Mouse (Mus musculus): Measurements from ENCODE around the gene 1700034I23Rik. TPM values are rescaled to one million over a fixed set of nuclear protein-coding genes. Genes with fewer than 3 reads are reported as not detected.
"Not testable (repeated sequence)": the region's sequence is repeated elsewhere in the genome, so short reads cannot be mapped to it uniquely, and the experiment has no call there.

1700034I23Rik gene
- 120 and 145 TPM in 2 replicates for polyA plus RNA-seq (2012; rRNA removed)

DNA sequence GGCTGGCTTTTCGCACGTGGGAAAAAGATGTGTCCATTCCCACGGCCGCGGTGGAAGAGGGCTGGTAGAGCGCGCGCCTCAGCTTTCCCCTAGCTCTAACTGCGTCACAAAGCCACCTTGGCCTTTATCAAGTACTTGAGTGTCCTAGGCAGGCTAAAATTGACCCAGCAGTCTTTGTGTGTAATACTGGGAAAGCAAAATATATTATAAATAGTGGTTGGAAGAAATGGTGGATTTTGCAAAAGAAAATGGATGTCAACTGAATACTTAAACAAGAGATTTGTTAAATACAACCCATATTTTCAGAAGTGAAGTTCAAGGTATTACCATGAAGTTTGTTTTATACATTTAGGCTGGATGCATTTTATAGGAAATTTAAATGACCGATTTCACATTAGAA, at the start of gene 1700034I23Rik:
Gene 1700034I23Rik (minus strand): TSS at position 101 of the 400 bp plus-strand sequence.
- H3K27ac ChIP-seq (ENCODE audit: control insufficient read depth, insufficient read depth, low read depth, low read length); H3K27me3 ChIP-seq (ENCODE audit: control insufficient read depth, insufficient read depth, low read length); H3K4me1 ChIP-seq (ENCODE audit: control insufficient read depth, insufficient read depth, low read length); H3K36me3 ChIP-seq (ENCODE audit: control insufficient read depth, insufficient read depth, low read length): not testable (repeated sequence)
- peak within 1 kb of the TSS; percentile 40; the same call in 1 of the 2 replicates for H3K4me3 ChIP-seq (ENCODE audit: control insufficient read depth, low read depth, low read length)

DNA sequence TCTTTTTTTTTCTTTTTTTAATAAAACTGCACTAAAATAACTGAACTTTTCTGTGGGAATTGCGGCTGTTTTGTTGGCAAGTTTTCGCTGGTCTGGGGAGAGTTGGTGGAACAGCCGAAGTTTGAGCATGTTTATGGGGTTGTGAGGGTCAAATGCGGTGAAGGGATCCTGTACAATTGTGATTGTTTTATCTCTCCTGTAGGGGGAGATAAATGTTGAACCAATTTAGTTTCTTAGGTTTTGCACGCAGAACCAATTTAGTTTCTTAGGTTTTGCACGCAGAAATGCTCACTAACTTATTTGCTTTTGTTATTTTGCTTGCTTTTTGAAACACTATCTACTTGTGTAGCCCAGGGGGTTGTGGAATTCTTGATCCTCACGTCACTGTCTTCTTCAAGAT, 49.0 kb upstream of the 1700034I23Rik start:
- Histone ChIP-seq H3K36me3 (ENCODE audit: control insufficient read depth, insufficient read depth, low read length) (no peaks in the 10 kb centered on the region; the same call in 1 of the 2 replicates), H3K27me3 (ENCODE audit: control insufficient read depth, insufficient read depth, low read length) (no peaks in the 10 kb centered on the region)

DNA sequence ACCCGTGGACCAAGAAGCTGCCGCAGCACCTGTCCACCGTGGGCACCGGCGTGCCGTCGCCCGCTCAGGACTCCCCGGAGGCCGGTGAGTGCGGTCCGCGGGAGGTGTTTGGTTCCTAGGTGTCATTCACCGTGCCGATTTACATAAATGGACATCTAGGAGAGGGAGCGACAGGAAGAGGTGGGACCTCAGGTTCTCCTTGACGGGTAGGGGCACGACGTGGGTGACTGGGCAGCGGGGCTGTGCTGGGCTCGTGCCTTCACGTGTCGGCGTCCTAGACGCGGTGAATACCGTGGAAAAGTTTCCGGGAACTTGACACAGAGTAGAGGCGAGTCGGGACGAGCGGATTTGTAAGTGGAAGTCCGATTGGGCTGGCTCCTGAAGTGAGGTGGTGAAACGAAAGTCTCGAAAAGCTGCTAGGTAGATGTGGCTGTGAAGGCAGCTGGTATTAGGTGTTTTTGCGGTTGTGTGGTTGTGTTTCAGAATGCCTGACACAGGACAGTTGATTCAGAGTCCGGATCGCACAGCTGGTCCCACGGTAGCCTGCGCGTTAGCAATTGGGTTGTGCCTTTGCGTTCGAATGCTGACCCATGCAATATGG, 48.4 kb upstream of the 1700034I23Rik start:
- Histone ChIP-seq H3K36me3 (ENCODE audit: control insufficient read depth, insufficient read depth, low read length) (no peaks in the 10 kb centered on the region; the same call in 1 of the 2 replicates), H3K27me3 (ENCODE audit: control insufficient read depth, insufficient read depth, low read length) (no peaks in the 10 kb centered on the region), H3K27ac (ENCODE audit: control insufficient read depth, insufficient read depth, low read depth, low read length) (peak overlapping the region; percentile 98), H3K4me3 (ENCODE audit: control insufficient read depth, low read depth, low read length) (peak overlapping the region; percentile 98), H3K4me1 (ENCODE audit: control insufficient read depth, insufficient read depth, low read length) (peaks cover 6% of the 10 kb centered on the region)
- TF ChIP-seq POLR2A (IDR thresholded peaks at IDR 0.05; ENCODE audit: control insufficient read depth, low read depth, low read length) (0 out of 2 replicates have a peak, but pooled peaks have one; percentile 28), CTCF (IDR thresholded peaks at IDR 0.05; ENCODE audit: control insufficient read depth, insufficient read depth, insufficient replicate concordance, low read depth, low read length) (no peak)

More for the DNA sequence above, 49.0 kb upstream of the 1700034I23Rik start:
- peaks cover 6% of the 10 kb centered on the region for H3K4me1 ChIP-seq (ENCODE audit: control insufficient read depth, insufficient read depth, low read length)
- TF ChIP-seq CTCF (IDR thresholded peaks at IDR 0.05; ENCODE audit: control insufficient read depth, insufficient read depth, insufficient replicate concordance, low read depth, low read length) (no peak), POLR2A (IDR thresholded peaks at IDR 0.05; ENCODE audit: control insufficient read depth, low read depth, low read length) (no peak)
- H3K27ac ChIP-seq (ENCODE audit: control insufficient read depth, insufficient read depth, low read depth, low read length), result no peak overlapping the region
- H3K4me3 ChIP-seq (ENCODE audit: control insufficient read depth, low read depth, low read length), result peak overlapping the region; percentile 98

DNA sequence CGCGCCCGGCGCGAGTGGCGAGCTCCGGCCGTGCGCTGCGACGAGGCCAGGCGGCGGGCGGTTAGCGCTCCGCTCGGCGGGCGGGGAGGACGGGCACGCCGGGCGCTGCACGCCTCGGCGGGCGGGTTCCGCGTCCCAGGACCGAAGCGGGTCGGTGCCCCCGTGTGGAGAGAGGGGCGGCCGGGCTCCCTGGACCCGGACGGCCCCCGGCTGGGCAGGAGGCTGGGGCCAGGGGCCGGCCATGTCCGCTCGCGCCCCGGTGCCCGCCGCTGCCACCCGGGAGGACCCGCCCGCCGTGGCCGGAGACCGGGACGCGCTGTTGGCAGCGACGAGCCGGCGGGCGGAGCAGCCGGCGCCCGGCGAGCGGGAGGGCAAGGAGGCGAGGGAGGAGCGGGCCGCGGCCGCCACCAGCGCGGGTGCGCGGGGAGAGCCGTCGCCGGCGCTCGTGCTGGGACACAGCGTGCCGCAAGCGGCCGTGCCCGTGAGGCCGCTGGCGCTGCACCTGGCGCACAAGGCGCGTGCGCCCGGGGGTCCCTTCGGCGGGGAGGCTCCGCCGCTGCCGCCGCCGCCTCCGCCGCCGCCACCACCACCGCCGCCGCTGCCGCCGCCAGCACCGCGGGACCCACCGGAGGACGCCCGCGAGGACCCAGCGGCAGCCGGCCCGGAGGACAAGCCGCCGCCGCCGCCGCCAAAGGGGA, 47.7 kb upstream of the 1700034I23Rik start:
- no peak; the same call in 1 of the 2 replicates for TF ChIP-seq POLR2A (IDR thresholded peaks at IDR 0.05; ENCODE audit: control insufficient read depth, low read depth, low read length)
- no peak for TF ChIP-seq CTCF (IDR thresholded peaks at IDR 0.05; ENCODE audit: control insufficient read depth, insufficient read depth, insufficient replicate concordance, low read depth, low read length)
- peak overlapping the region; percentile 98 for H3K27ac ChIP-seq (ENCODE audit: control insufficient read depth, insufficient read depth, low read depth, low read length)
- H3K4me1 ChIP-seq (ENCODE audit: control insufficient read depth, insufficient read depth, low read length), result peaks cover 6% of the 10 kb centered on the region
- no peaks in the 10 kb centered on the region; the same call in 1 of the 2 replicates for H3K36me3 ChIP-seq (ENCODE audit: control insufficient read depth, insufficient read depth, low read length)
- H3K4me3 ChIP-seq (ENCODE audit: control insufficient read depth, low read depth, low read length), result peak overlapping the region; percentile 98
- H3K27me3 ChIP-seq (ENCODE audit: control insufficient read depth, insufficient read depth, low read length), result no peaks in the 10 kb centered on the region

DNA sequence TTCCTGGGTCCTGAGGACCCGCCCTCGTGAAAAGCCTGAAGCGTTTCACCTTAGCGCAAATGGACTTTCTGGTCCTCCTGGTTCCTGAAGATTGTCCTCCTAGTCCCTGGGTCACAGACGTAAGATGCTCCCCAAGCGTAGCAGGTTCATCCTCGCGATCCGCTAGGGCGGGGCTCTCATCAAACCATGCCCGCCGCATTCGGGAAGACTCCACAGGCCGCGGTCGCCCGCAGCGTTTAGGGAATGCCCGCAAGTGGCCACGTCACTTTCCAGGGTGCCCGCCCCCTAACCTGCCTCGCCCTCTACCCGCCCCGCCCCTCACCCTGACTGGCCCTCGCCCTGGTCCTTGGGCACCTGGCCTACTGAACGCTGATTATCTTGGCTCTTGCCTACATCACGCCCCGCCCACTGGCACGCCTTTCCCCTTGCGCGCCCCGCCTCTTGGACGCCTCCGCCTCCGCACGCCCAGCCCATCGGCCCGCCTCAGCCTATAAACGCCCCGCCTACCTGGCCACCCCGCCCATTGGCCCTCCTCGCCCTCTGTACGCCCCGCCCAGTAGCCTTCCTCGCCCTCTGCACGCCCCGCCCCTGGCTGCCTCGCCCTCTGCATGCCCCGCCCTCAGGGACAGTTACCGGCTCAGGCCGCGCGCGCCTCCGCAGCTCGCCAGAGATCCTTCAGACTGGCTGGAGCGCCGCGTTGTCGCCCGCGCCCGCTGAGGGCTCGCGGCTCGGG, 47.0 kb upstream of the 1700034I23Rik start, which contains the start of gene Larp1b:
Gene Larp1b (plus strand): TSS at position 659 of the 733 bp plus-strand sequence.
- Histone ChIP-seq H3K27me3 (ENCODE audit: control insufficient read depth, insufficient read depth, low read length) (no peaks in the 10 kb centered on the region), H3K4me3 (ENCODE audit: control insufficient read depth, low read depth, low read length) (peak within 1 kb of the TSS; percentile 98), H3K36me3 (ENCODE audit: control insufficient read depth, insufficient read depth, low read length) (no peaks in the 10 kb centered on the region; the same call in 1 of the 2 replicates), H3K27ac (ENCODE audit: control insufficient read depth, insufficient read depth, low read depth, low read length) (peak within 1 kb of the TSS; percentile 98), H3K4me1 (ENCODE audit: control insufficient read depth, insufficient read depth, low read length) (peaks cover 6% of the 10 kb centered on the region)
- TF ChIP-seq POLR2A (IDR thresholded peaks at IDR 0.05; ENCODE audit: control insufficient read depth, low read depth, low read length) (peak; percentile 94), CTCF (IDR thresholded peaks at IDR 0.05; ENCODE audit: control insufficient read depth, insufficient read depth, insufficient replicate concordance, low read depth, low read length) (no peak)

DNA sequence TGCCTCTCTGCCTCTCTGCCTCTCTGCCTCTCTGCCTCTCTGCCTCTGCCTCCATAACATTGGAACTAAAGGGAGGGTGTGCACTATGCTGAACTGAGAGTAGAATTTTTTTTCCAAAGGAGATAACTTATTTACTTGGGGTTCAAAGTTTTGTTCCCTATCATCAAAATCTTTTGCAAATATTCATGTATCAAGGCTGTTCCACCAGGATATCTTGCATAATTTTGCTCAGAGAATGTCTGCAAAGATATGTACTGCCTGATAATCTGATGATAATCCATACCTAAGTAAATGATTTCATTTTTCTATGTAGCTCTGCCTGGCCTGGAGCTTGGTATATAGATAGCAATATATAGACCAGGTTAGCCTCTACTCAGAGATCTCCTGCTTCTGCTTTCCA, 36.7 kb upstream of the 1700034I23Rik start:
- H3K4me3 ChIP-seq (ENCODE audit: control insufficient read depth, low read depth, low read length), result no peak overlapping the region
- TF ChIP-seq POLR2A (IDR thresholded peaks at IDR 0.05; ENCODE audit: control insufficient read depth, low read depth, low read length) (no peak), CTCF (IDR thresholded peaks at IDR 0.05; ENCODE audit: control insufficient read depth, insufficient read depth, insufficient replicate concordance, low read depth, low read length) (no peak)
- H3K27ac ChIP-seq (ENCODE audit: control insufficient read depth, insufficient read depth, low read depth, low read length), result no peak overlapping the region

DNA sequence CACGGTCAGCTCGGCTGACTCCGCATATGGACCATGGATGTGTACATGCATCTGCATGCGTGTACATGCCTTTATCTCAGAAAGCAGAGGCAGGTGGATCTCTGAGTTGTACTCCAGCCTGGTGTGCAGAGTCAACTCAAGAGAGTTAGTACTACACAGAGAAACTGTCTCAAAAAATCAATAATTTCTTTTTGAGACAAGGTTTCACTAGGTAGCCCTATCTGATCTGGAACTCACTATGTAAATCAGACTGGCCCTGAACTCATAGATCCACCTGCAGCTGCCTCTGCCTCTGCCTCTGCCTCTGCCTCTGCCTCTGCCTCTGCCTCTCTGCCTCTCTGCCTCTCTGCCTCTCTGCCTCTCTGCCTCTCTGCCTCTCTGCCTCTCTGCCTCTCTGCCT, 36.2 kb upstream of the 1700034I23Rik start:
- no peak overlapping the region for H3K4me3 ChIP-seq (ENCODE audit: control insufficient read depth, low read depth, low read length)
- H3K4me1 ChIP-seq (ENCODE audit: control insufficient read depth, insufficient read depth, low read length), result no peaks in the 10 kb centered on the region
- TF ChIP-seq CTCF (IDR thresholded peaks at IDR 0.05; ENCODE audit: control insufficient read depth, insufficient read depth, insufficient replicate concordance, low read depth, low read length) (no peak), POLR2A (IDR thresholded peaks at IDR 0.05; ENCODE audit: control insufficient read depth, low read depth, low read length) (no peak)
- H3K36me3 ChIP-seq (ENCODE audit: control insufficient read depth, insufficient read depth, low read length), result no peaks in the 10 kb centered on the region; the same call in 1 of the 2 replicates
- no peaks in the 10 kb centered on the region for H3K27me3 ChIP-seq (ENCODE audit: control insufficient read depth, insufficient read depth, low read length)
- no peak overlapping the region for H3K27ac ChIP-seq (ENCODE audit: control insufficient read depth, insufficient read depth, low read depth, low read length)

More for the DNA sequence above, 36.7 kb upstream of the 1700034I23Rik start:
- no peaks in the 10 kb centered on the region for H3K27me3 ChIP-seq (ENCODE audit: control insufficient read depth, insufficient read depth, low read length)
- no peaks in the 10 kb centered on the region; the same call in 1 of the 2 replicates for H3K36me3 ChIP-seq (ENCODE audit: control insufficient read depth, insufficient read depth, low read length)
- no peaks in the 10 kb centered on the region for H3K4me1 ChIP-seq (ENCODE audit: control insufficient read depth, insufficient read depth, low read length)
